Mouse (Mus musculus): Measurements from ENCODE around the gene Ndufc1. TPM values are rescaled to one million over a fixed set of nuclear protein-coding genes. Genes with fewer than 3 reads are reported as not detected.

Gene Ndufc1
- total and polyA plus RNA-seq, 2 experiments from 2014 or later = 31.5 to 994 TPM

DNA sequence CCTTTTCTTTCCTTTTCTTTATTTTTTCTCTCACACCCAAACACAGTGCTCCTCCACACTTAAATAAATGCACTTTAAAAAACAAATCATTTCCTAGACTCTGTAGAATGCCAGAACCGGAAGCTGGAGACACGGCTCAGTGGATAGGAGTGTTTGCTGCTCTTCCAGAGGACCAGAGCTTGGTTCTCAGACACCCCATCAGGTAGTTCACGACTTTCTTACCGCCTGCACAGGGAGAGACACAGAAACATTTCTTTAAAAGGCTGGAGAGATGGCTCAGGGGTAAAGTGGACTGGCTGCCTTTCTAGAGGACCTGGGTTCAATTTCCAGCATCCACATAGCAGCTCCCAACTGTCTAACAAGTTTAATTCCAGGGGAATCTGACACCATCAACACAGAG is 9.3 kb downstream of the Ndufc1 start:
- H3K9ac ChIP-seq (replicated peaks; ENCODE audit: low read length, poor library complexity, severe bottlenecking) = no peak overlapping the region
- H3K9me3 ChIP-seq (ENCODE audit: low read length) = no peaks in the 10 kb centered on the region
- WGBS = 57% methylated on average over 4 of the region's 4 CpGs
- H3K4me2 ChIP-seq (ENCODE audit: low read depth, low read length, poor library complexity, severe bottlenecking) = no peak overlapping the region
- no peak overlapping the region for H3K27ac ChIP-seq (ENCODE audit: low read depth, low read length)
- DNase-seq (ENCODE audit: low spot score) (no peak), ATAC-seq (ENCODE audit: low FRiP score) (no peak)
- no peak overlapping the region for H3K4me3 ChIP-seq (ENCODE audit: low read depth, low read length)
- 0 out of 2 replicates have a peak, but pooled peaks cover 3% of the 10 kb centered on the region for H3K4me1 ChIP-seq (ENCODE audit: insufficient read depth, low read length)
- no peak for TF ChIP-seq CTCF (IDR thresholded peaks at IDR 0.05)
- H3K36me3 ChIP-seq (ENCODE audit: insufficient read depth, low read length) = no peaks in the 10 kb centered on the region
- peaks cover 12% of the 10 kb centered on the region; the same call in 1 of the 2 replicates for H3K27me3 ChIP-seq (ENCODE audit: insufficient read depth, low read length)

GRCm38 (mm10) chr3:51398667-51399066 is 10.1 kb downstream of the Ndufc1 start:
- Histone ChIP-seq H3K9ac (replicated peaks; ENCODE audit: low read length, poor library complexity, severe bottlenecking) (no peak overlapping the region), H3K4me1 (ENCODE audit: insufficient read depth, low read length) (0 out of 2 replicates have a peak, but pooled peaks cover 3% of the 10 kb centered on the region), H3K9me3 (ENCODE audit: low read length) (no peaks in the 10 kb centered on the region), H3K4me3 (ENCODE audit: low read depth, low read length) (no peak overlapping the region), H3K27me3 (ENCODE audit: insufficient read depth, low read length) (peaks cover 13% of the 10 kb centered on the region; the same call in 1 of the 2 replicates), H3K27ac (ENCODE audit: low read depth, low read length) (no peak overlapping the region), H3K36me3 (ENCODE audit: insufficient read depth, low read length) (no peaks in the 10 kb centered on the region), H3K4me2 (ENCODE audit: low read depth, low read length, poor library complexity, severe bottlenecking) (no peak overlapping the region)
- ATAC-seq (ENCODE audit: low FRiP score) (no peak), DNase-seq (ENCODE audit: low spot score) (no peak)
- 10% methylated on average over 3 of the region's 3 CpGs for WGBS
- TF ChIP-seq CTCF (IDR thresholded peaks at IDR 0.05) = no peak

GRCm38 (mm10) chr3:51397700-51398299 is 11.0 kb downstream of the Ndufc1 start:
- no peak for ATAC-seq (ENCODE audit: low FRiP score)

DNA sequence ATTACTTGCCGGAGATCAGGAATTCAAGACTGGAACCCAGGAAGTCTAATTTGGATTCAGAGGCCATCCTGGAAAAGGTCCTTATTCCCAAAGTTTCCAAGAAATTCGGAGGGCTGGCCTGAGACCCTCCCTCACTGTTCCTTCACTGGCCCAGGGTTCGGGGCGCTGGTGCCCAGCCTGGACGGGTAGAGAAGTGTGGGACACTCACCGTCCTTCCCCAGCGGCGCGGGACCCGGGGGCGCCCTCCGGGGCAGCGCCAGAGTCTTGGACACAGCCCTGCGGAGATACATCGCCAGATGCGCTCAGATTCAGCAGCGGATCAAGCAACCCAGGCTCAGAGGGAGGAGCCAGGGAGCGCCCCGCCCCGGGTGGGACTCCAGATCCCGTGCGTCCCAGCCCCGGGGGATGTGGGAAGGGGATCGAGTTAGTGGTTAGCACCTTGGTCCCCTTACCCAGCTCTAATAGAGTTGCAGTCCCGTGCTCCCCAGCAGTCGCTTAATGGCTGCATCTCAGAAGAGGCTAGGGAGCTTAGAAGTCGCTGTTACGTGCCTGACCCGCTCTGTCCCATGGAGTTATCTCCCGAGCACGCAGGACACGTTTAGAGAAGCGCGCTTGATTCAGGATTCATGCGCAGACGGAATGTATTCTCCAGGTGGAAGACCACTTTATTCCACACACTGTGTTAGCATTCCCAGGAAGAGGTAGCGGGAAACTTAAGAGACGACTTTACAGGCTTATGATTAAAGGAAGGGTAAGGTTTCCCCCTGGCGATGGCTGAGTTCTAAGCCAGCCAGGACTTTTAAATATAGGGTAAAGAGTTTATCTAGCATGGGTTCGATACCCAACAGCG is 12.3 kb downstream of the Ndufc1 start, which contains the start of gene Mgarp:
TSS of gene Mgarp (minus strand) at position 520 of the 850 bp plus-strand sequence.
- DNase-seq (ENCODE audit: low spot score) (peak; percentile 47), ATAC-seq (ENCODE audit: low FRiP score) (peak; percentile 58; the same call in 1 of the 2 replicates)
- H3K4me2 ChIP-seq (ENCODE audit: low read depth, low read length, poor library complexity, severe bottlenecking) = peak within 1 kb of the TSS; percentile 67
- 0 out of 2 replicates have a peak, but pooled peaks cover 3% of the 10 kb centered on the region for H3K4me1 ChIP-seq (ENCODE audit: insufficient read depth, low read length)
- H3K9ac ChIP-seq (replicated peaks; ENCODE audit: low read length, poor library complexity, severe bottlenecking) = 0 out of 2 replicates have a peak within 1 kb of the TSS, but pooled peaks have one; percentile 8
- peaks cover 13% of the 10 kb centered on the region; the same call in 1 of the 2 replicates for H3K27me3 ChIP-seq (ENCODE audit: insufficient read depth, low read length)
- peak within 1 kb of the TSS; percentile 39 for H3K4me3 ChIP-seq (ENCODE audit: low read depth, low read length)
- WGBS = 2% methylated on average over 41 of the region's 41 CpGs
- peak; percentile 53 for TF ChIP-seq CTCF (IDR thresholded peaks at IDR 0.05)
- H3K27ac ChIP-seq (ENCODE audit: low read depth, low read length) = no peak within 1 kb of the TSS
- H3K36me3 ChIP-seq (ENCODE audit: insufficient read depth, low read length) = no peaks in the 10 kb centered on the region
- H3K9me3 ChIP-seq (ENCODE audit: low read length) = no peaks in the 10 kb centered on the region

More at GRCm38 (mm10) chr3:51397700-51398299, 11.0 kb downstream of the Ndufc1 start:
- TF ChIP-seq CTCF (IDR thresholded peaks at IDR 0.05) = no peak
- H3K9ac ChIP-seq (replicated peaks; ENCODE audit: low read length, poor library complexity, severe bottlenecking) = no peak overlapping the region
- WGBS = 51% methylated on average over 15 of the region's 15 CpGs
- H3K4me3 ChIP-seq (ENCODE audit: low read depth, low read length) = no peak overlapping the region
- H3K36me3 ChIP-seq (ENCODE audit: insufficient read depth, low read length) = no peaks in the 10 kb centered on the region
- no peak overlapping the region for H3K27ac ChIP-seq (ENCODE audit: low read depth, low read length)
- H3K4me1 ChIP-seq (ENCODE audit: insufficient read depth, low read length) = 0 out of 2 replicates have a peak, but pooled peaks cover 3% of the 10 kb centered on the region
- peaks cover 13% of the 10 kb centered on the region; the same call in 1 of the 2 replicates for H3K27me3 ChIP-seq (ENCODE audit: insufficient read depth, low read length)
- no peak overlapping the region for H3K4me2 ChIP-seq (ENCODE audit: low read depth, low read length, poor library complexity, severe bottlenecking)
- no peaks in the 10 kb centered on the region for H3K9me3 ChIP-seq (ENCODE audit: low read length)
- no peak for DNase-seq (ENCODE audit: low spot score)

- ATAC-seq (ENCODE audit: low FRiP score) = no peak
- H3K4me2 ChIP-seq (ENCODE audit: low read depth, low read length, poor library complexity, severe bottlenecking) = no peak overlapping the region
- H3K4me1 ChIP-seq (ENCODE audit: insufficient read depth, low read length) = 0 out of 2 replicates have a peak, but pooled peaks cover 3% of the 10 kb centered on the region
Measured at GRCm38 (mm10) chr3:51395461-51396145, 13.2 kb downstream of the Ndufc1 start.

More at GRCm38 (mm10) chr3:51395461-51396145, 13.2 kb downstream of the Ndufc1 start:
- Histone ChIP-seq H3K4me3 (ENCODE audit: low read depth, low read length) (no peak overlapping the region), H3K36me3 (ENCODE audit: insufficient read depth, low read length) (no peaks in the 10 kb centered on the region), H3K27me3 (ENCODE audit: insufficient read depth, low read length) (peaks cover 13% of the 10 kb centered on the region; the same call in 1 of the 2 replicates), H3K9me3 (ENCODE audit: low read length) (no peaks in the 10 kb centered on the region), H3K9ac (replicated peaks; ENCODE audit: low read length, poor library complexity, severe bottlenecking) (no peak overlapping the region), H3K27ac (ENCODE audit: low read depth, low read length) (no peak overlapping the region)
- TF ChIP-seq CTCF (IDR thresholded peaks at IDR 0.05) = no peak
- DNase-seq (ENCODE audit: low spot score) = no peak
- 18% methylated on average over 19 of the region's 19 CpGs for WGBS

Measured in midbrain, postnatal 0 days (tissue).